Mouse (Mus musculus): ENCODE data around the gene Vdr. TPM values are rescaled to one million over a fixed set of nuclear protein-coding genes. Genes with fewer than 3 reads are reported as not detected.

Gene Vdr
- polyA plus RNA-seq, 1 experiment from 2014 or later: 8.1 TPM

- Histone ChIP-seq H3K9ac (no peak overlapping the region), H3K27me3 (no peaks in the 10 kb centered on the region), H3K4me1 (peaks cover 58% of the 10 kb centered on the region), H3K4me3 (replicated peaks) (no peak overlapping the region), H3K4me2 (replicated peaks) (no peak overlapping the region), H3K27ac (replicated peaks) (0 out of 2 replicates have a peak overlapping the region, but pooled peaks have one; percentile 7), H3K9me3 (replicated peaks) (no peaks in the 10 kb centered on the region), H3K36me3 (peaks cover 4% of the 10 kb centered on the region; the same call in 1 of the 2 replicates)
- ATAC-seq (ENCODE audit: insufficient number of reproducible peaks, low FRiP score, low TSS enrichment, low read depth): no peak; the same call in 1 of the 2 replicates
- 66% methylated on average over 9 of the region's 9 CpGs for WGBS
Observed at GRCm38 (mm10) chr15:97819937-97820336, 90.5 kb downstream of the Vdr start.

- H3K9ac ChIP-seq: no peak overlapping the region
- WGBS: 85% methylated on average over 17 of the region's 17 CpGs
- no peak overlapping the region for H3K4me2 ChIP-seq (replicated peaks)
- H3K4me3 ChIP-seq (replicated peaks): no peak overlapping the region
- ATAC-seq (ENCODE audit: insufficient number of reproducible peaks, low FRiP score, low TSS enrichment, low read depth): no peak
- peaks cover 4% of the 10 kb centered on the region; the same call in 1 of the 2 replicates for H3K36me3 ChIP-seq
- H3K27ac ChIP-seq (replicated peaks): no peak overlapping the region
- no peaks in the 10 kb centered on the region for H3K27me3 ChIP-seq
- no peaks in the 10 kb centered on the region for H3K9me3 ChIP-seq (replicated peaks)
- peaks cover 56% of the 10 kb centered on the region for H3K4me1 ChIP-seq
Observed at GRCm38 (mm10) chr15:97816199-97816994, 94.0 kb downstream of the Vdr start.

DNA sequence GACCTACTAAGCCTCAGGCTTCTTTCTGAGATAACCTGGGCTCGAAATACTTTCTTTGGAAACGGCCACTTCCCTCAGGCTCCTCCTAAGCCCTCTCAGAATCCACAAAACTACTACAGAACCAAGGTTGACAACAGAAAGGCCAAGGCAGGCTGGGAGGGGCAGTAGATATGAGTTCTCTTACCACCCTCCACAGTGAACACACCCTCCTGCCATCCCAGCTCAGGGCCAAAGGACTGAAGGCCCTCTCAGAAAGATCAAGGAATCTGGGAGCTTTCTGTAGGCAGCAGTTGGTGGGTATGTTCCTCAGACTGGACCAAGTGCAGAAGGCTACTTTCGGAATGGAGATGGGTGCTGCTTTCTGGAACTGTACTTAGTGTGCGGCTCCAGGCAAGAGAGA lies 95.2 kb downstream of the Vdr start:
- Histone ChIP-seq H3K9me3 (replicated peaks) (no peaks in the 10 kb centered on the region), H3K36me3 (peaks cover 10% of the 10 kb centered on the region; the same call in 1 of the 2 replicates), H3K4me3 (replicated peaks) (no peak overlapping the region), H3K27me3 (no peaks in the 10 kb centered on the region), H3K27ac (replicated peaks) (no peak overlapping the region), H3K4me2 (replicated peaks) (no peak overlapping the region), H3K9ac (no peak overlapping the region), H3K4me1 (peaks cover 49% of the 10 kb centered on the region)
- WGBS: 88% methylated on average over 4 of the region's 4 CpGs
- ATAC-seq (ENCODE audit: insufficient number of reproducible peaks, low FRiP score, low TSS enrichment, low read depth): no peak

GRCm38 (mm10) chr15:97814703-97815102 lies 95.7 kb downstream of the Vdr start:
- H3K27me3 ChIP-seq: no peaks in the 10 kb centered on the region
- H3K36me3 ChIP-seq: peaks cover 15% of the 10 kb centered on the region; the same call in 1 of the 2 replicates
- no peak overlapping the region for H3K4me3 ChIP-seq (replicated peaks)
- 46% methylated on average over 5 of the region's 5 CpGs for WGBS
- H3K9me3 ChIP-seq (replicated peaks): no peaks in the 10 kb centered on the region
- 0 out of 2 replicates have a peak overlapping the region, but pooled peaks have one; percentile 22 for H3K27ac ChIP-seq (replicated peaks)
- no peak overlapping the region for H3K4me2 ChIP-seq (replicated peaks)
- peaks cover 45% of the 10 kb centered on the region for H3K4me1 ChIP-seq
- no peak overlapping the region for H3K9ac ChIP-seq
- no peak for ATAC-seq (ENCODE audit: insufficient number of reproducible peaks, low FRiP score, low TSS enrichment, low read depth)

DNA sequence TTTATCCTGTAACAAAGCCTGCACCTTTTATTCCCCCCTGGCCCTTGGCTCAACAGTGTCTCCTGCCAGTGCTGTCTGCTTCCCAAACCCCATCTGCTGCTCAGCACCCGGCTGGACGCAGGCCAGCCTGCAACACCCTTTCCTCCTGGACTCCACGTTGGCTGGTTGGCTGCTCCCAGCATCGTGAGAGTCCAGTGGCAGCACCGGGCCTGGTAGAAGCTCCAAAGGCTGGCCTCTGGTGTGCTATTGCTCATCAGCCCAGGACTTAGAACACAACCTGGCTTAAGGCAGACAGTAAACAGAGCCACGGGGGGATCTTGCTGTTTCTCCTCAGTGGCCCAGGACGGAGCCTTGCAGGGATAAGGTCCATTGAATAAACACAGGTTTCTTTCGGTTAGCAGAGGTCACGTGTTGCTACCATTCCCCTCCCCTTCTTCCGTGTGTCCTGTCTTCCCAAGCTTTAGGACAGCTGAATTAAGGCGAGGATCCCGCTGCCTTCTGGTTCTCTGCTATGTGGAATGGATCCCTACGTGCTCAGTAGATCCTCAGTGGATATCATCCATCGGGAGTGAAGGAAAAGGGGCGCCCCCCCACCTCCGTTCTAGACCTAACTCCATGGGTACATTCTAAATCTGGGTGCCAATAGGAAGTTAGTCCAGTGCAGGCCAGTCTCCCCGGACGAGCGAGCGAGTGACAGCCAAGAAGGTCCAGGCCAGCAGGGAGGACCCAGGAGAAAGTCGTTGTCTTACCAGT lies 96.8 kb downstream of the Vdr start:
- WGBS: 56% methylated on average over 21 of the region's 21 CpGs
- Histone ChIP-seq H3K9ac (peak overlapping the region; percentile 1; the same call in 1 of the 2 replicates), H3K36me3 (peaks cover 26% of the 10 kb centered on the region), H3K4me3 (replicated peaks) (no peak overlapping the region), H3K27ac (replicated peaks) (peak overlapping the region; percentile 60), H3K27me3 (no peaks in the 10 kb centered on the region), H3K9me3 (replicated peaks) (no peaks in the 10 kb centered on the region), H3K4me2 (replicated peaks) (no peak overlapping the region), H3K4me1 (peaks cover 44% of the 10 kb centered on the region)
- ATAC-seq (ENCODE audit: insufficient number of reproducible peaks, low FRiP score, low TSS enrichment, low read depth): no peak

DNA sequence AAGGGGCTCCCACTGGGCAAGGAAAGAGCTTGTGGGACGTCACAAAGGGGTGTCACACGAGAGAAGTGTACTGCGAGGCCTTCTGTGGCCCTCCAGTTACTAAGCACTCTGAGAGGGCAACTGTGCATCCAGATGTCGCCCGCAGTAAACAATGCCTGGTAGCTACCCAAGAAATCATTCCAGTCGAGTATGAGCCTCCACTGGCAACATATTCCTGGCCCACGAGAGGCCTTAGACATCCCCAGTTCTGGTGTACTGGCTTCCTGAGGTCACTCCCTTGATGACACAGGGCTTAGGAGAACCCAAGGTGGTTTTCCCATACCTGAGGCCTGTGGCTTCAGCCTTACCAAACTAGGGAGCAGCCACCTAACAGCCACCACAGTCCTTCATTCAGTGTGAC lies 97.6 kb downstream of the Vdr start:
- H3K9ac ChIP-seq: no peak overlapping the region
- WGBS: 65% methylated on average over 7 of the region's 7 CpGs
- H3K27me3 ChIP-seq: no peaks in the 10 kb centered on the region
- no peak for ATAC-seq (ENCODE audit: insufficient number of reproducible peaks, low FRiP score, low TSS enrichment, low read depth)
- H3K27ac ChIP-seq (replicated peaks): peak overlapping the region; percentile 60
- peaks cover 33% of the 10 kb centered on the region for H3K36me3 ChIP-seq
- peaks cover 44% of the 10 kb centered on the region for H3K4me1 ChIP-seq
- no peak overlapping the region for H3K4me2 ChIP-seq (replicated peaks)
- no peaks in the 10 kb centered on the region for H3K9me3 ChIP-seq (replicated peaks)
- no peak overlapping the region for H3K4me3 ChIP-seq (replicated peaks)

DNA sequence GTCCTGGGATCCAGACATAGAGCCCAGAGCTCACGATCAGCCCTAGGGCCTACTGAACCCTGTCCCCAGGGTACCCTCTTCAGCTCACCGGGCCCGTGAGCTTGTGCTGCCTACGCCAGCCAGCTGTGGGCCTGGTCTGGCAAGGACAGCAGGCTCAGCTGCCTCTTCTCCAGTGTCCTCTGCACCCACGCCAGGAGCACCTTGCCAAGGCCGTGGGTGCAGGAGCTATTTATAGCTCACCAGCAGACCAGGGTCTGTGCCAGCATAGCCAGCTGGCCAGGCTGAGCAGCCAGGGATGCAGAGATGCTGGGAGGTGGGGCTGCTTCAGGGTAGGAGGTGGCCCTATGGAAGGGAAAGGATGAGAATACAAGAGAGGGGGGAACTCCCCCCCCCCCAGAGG lies 98.3 kb downstream of the Vdr start:
- H3K27me3 ChIP-seq: no peaks in the 10 kb centered on the region

GRCm38 (mm10) chr15:97811307-97811706 lies 99.1 kb downstream of the Vdr start:
- no peak for ATAC-seq (ENCODE audit: insufficient number of reproducible peaks, low FRiP score, low TSS enrichment, low read depth)
- Histone ChIP-seq H3K27ac (replicated peaks) (no peak overlapping the region; the same call in 1 of the 2 replicates), H3K36me3 (peaks cover 49% of the 10 kb centered on the region), H3K27me3 (no peaks in the 10 kb centered on the region), H3K9ac (no peak overlapping the region), H3K4me1 (peaks cover 44% of the 10 kb centered on the region), H3K4me3 (replicated peaks) (no peak overlapping the region), H3K4me2 (replicated peaks) (no peak overlapping the region), H3K9me3 (replicated peaks) (no peaks in the 10 kb centered on the region)
- 90% methylated on average over 9 of the region's 9 CpGs for WGBS

More for the DNA sequence above, 98.3 kb downstream of the Vdr start:
- peak; percentile 59; the same call in 1 of the 2 replicates for ATAC-seq (ENCODE audit: insufficient number of reproducible peaks, low FRiP score, low TSS enrichment, low read depth)
- H3K4me2 ChIP-seq (replicated peaks): no peak overlapping the region
- 62% methylated on average over 6 of the region's 6 CpGs for WGBS
- no peaks in the 10 kb centered on the region for H3K9me3 ChIP-seq (replicated peaks)
- no peak overlapping the region for H3K9ac ChIP-seq
- H3K4me3 ChIP-seq (replicated peaks): no peak overlapping the region
- peaks cover 41% of the 10 kb centered on the region for H3K36me3 ChIP-seq
- H3K4me1 ChIP-seq: peaks cover 44% of the 10 kb centered on the region
- peak overlapping the region; percentile 60 for H3K27ac ChIP-seq (replicated peaks)

DNA sequence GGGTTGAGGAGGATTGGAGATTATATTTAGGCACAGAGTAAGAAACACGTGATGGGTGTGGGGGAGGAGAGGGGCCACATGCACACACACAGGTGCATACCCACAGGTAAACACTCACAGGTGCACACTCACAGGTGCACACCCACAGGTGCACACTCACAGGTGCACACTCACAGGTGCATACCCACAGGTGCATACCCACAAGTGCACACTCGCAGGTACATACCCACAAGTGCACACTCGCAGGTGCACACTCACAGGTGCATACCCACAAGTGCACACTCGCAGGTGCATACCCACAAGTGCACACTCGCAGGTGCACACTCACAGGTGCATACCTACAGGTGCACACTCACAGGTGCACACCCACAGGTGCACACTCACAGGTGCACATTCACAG lies 100.0 kb downstream of the Vdr start:
- no peak overlapping the region for H3K4me3 ChIP-seq (replicated peaks)
- ATAC-seq (ENCODE audit: insufficient number of reproducible peaks, low FRiP score, low TSS enrichment, low read depth): no peak
- WGBS: 87% methylated on average over 5 of the region's 5 CpGs
- H3K27ac ChIP-seq (replicated peaks): no peak overlapping the region
- no peak overlapping the region for H3K9ac ChIP-seq
- H3K4me2 ChIP-seq (replicated peaks): no peak overlapping the region
- H3K9me3 ChIP-seq (replicated peaks): no peaks in the 10 kb centered on the region
- H3K4me1 ChIP-seq: peaks cover 43% of the 10 kb centered on the region
- no peaks in the 10 kb centered on the region for H3K27me3 ChIP-seq
- peaks cover 48% of the 10 kb centered on the region for H3K36me3 ChIP-seq

GRCm38 (mm10) chr15:97809942-97810341 lies 100.5 kb downstream of the Vdr start:
- no peak overlapping the region for H3K27ac ChIP-seq (replicated peaks)
- H3K36me3 ChIP-seq: peaks cover 50% of the 10 kb centered on the region
- peaks cover 38% of the 10 kb centered on the region for H3K4me1 ChIP-seq
- no peak overlapping the region for H3K4me3 ChIP-seq (replicated peaks)
- WGBS: 81% methylated on average over 5 of the region's 5 CpGs
- H3K9ac ChIP-seq: no peak overlapping the region
- H3K9me3 ChIP-seq (replicated peaks): no peaks in the 10 kb centered on the region
- no peak for ATAC-seq (ENCODE audit: insufficient number of reproducible peaks, low FRiP score, low TSS enrichment, low read depth)
- H3K4me2 ChIP-seq (replicated peaks): no peak overlapping the region
- H3K27me3 ChIP-seq: no peaks in the 10 kb centered on the region

DNA sequence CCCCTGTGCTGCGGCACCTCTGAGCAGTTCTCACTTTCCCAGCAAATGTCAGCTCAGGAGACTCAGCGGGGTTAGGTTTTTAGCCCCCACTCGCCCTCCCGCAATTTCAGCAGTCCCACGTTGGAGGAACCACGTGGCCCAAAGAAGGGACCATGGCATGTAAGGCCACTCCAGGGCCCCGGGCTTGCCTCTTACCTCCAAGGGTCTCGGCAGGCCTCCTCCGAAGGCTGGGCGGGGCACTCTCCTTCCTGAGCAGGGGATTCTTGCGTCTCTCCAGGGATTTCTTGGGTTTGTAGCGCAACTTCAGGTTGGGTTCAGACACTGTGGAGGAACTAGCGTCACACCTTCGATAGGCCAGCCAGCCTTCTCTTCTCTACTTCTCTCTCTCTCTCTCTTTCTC lies 101.2 kb downstream of the Vdr start:
- Histone ChIP-seq H3K9me3 (replicated peaks) (no peaks in the 10 kb centered on the region), H3K27me3 (no peaks in the 10 kb centered on the region), H3K4me2 (replicated peaks) (no peak overlapping the region), H3K36me3 (peaks cover 54% of the 10 kb centered on the region), H3K27ac (replicated peaks) (no peak overlapping the region), H3K9ac (no peak overlapping the region), H3K4me1 (peaks cover 31% of the 10 kb centered on the region), H3K4me3 (replicated peaks) (no peak overlapping the region)
- 84% methylated on average over 14 of the region's 14 CpGs for WGBS
- no peak for ATAC-seq (ENCODE audit: insufficient number of reproducible peaks, low FRiP score, low TSS enrichment, low read depth)

Data from embryonic facial prominence, embryonic 15.5 days (tissue).